Mouse (Mus musculus): ENCODE data around the gene Pradc1. TPM values are rescaled to one million over a fixed set of nuclear protein-coding genes. Genes with fewer than 3 reads are reported as not detected.

Gene Pradc1
- total RNA-seq, 2 experiments from 2014 or later, result 12.0 to 28.9 TPM

- ATAC-seq (replicated peaks; ENCODE audit: poor library complexity), result no peak
Measured at GRCm38 (mm10) chr6:85399715-85400114, 52.1 kb downstream of the Pradc1 start.

GRCm38 (mm10) chr6:85397165-85397564 is 54.6 kb downstream of the Pradc1 start:
- ATAC-seq (replicated peaks; ENCODE audit: poor library complexity), result peak; percentile 92

Other genes starting within 250 kb of the Pradc1 start
- gene Sfxn5, start 118.5 kb downstream of the Pradc1 start, total RNA-seq (2015), result 1.1 and 2.7 TPM in 2 replicates
- gene Sfxn5, start 118.5 kb downstream of the Pradc1 start, total RNA-seq (2017), result 1.7 and 2.3 TPM in 2 replicates
- 4.2 and 4.4 TPM in 2 replicates for gene Rab11fip5, start 77.3 kb downstream of the Pradc1 start, total RNA-seq (2015)
- 3.1 and 5.5 TPM in 2 replicates for gene Rab11fip5, start 77.3 kb downstream of the Pradc1 start, total RNA-seq (2017)
- gene Noto, start 28.1 kb downstream of the Pradc1 start, total RNA-seq (2015), result not detected in 2 replicates
- gene Noto, start 28.1 kb downstream of the Pradc1 start, total RNA-seq (2017), result not detected in 2 replicates
- 39.4 and 42.2 TPM in 2 replicates for gene Smyd5, start 20.0 kb downstream of the Pradc1 start, total RNA-seq (2015)
- 44.1 and 66.0 TPM in 2 replicates for gene Smyd5, start 20.0 kb downstream of the Pradc1 start, total RNA-seq (2017)
- gene Cct7, start 456 bp downstream of the Pradc1 start, total RNA-seq (2015), result 321 and 330 TPM in 2 replicates
- gene Cct7, start 456 bp downstream of the Pradc1 start, total RNA-seq (2017), result 304 and 348 TPM in 2 replicates
- gene Fbxo41, start 51.0 kb upstream of the Pradc1 start, total RNA-seq (2015), result not detected in 2 replicates
- gene Fbxo41, start 51.0 kb upstream of the Pradc1 start, total RNA-seq (2017), result not detected in 2 replicates
- gene Egr4, start 61.6 kb upstream of the Pradc1 start, total RNA-seq (2015), result not detected in 2 replicates
- not detected in 2 replicates for gene Egr4, start 61.6 kb upstream of the Pradc1 start, total RNA-seq (2017)
- 23.2 and 32.3 TPM in 2 replicates for gene Alms1, start 135.6 kb upstream of the Pradc1 start, total RNA-seq (2015)
- gene Alms1, start 135.6 kb upstream of the Pradc1 start, total RNA-seq (2017), result 14.4 and 19.4 TPM in 2 replicates